Mouse (Mus musculus) frontal cortex, postnatal 25 days (tissue): Measurements from ENCODE around the gene Casz1.

Experiments
- DNase-seq, 2 experiments: peaks; one replicate each; pipeline ENCODE4 v3.0.0; 2022; ENCODE audit warnings: low spot score in 2 of 2

Gene Casz1

DNA sequence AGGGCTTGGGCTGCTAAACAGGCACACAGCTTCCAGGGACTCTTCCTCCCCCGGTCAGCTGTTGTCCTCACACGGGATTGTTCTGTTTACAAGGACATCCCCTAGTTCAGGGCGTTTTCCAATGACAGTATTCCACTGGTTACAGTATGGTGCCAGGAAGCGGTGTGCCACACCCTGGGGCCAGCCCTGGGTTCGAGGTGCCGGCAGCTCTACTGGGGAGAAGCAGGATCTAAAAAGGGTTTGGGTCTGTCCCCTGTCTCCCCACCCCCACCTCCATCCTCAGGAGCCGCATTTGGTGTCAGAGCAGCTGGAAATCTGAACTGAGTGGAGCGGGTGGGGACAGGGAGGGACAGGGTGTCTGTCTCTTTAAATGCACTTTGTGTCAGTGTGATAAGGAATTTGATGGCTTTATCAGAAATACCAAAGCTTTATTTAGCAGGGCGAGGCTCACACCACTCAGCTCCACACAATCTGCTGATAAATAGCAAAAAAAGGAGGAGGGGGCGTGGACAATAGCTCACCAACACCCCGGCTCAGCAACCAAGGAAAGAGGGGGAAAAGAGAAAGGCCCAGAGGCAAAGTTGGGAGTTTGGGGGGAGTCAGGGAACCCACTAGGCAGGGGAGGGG, 74.9 kb downstream of the Casz1 start:
- DNase-seq = no peak

DNA sequence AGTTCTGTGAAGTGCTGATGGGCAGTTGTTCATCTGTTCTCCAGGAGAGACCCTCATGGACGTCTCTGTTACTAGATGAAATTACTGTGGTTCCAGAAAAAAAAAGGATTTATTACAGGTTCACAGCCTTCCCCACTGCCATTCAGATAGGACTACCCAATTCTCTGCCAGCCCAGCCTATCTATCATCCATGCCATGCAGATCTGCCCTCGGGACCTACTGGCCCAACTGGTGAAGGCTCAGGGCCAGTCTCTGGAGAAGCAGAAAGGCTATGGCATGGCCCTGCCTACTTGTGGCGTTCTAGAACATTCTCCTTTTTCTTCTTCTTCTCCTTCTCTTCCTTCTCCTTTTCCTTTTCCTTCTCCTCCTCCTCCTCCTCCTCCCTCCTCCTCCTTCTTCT, 75.4 kb downstream of the Casz1 start:
- no peak for DNase-seq

DNA sequence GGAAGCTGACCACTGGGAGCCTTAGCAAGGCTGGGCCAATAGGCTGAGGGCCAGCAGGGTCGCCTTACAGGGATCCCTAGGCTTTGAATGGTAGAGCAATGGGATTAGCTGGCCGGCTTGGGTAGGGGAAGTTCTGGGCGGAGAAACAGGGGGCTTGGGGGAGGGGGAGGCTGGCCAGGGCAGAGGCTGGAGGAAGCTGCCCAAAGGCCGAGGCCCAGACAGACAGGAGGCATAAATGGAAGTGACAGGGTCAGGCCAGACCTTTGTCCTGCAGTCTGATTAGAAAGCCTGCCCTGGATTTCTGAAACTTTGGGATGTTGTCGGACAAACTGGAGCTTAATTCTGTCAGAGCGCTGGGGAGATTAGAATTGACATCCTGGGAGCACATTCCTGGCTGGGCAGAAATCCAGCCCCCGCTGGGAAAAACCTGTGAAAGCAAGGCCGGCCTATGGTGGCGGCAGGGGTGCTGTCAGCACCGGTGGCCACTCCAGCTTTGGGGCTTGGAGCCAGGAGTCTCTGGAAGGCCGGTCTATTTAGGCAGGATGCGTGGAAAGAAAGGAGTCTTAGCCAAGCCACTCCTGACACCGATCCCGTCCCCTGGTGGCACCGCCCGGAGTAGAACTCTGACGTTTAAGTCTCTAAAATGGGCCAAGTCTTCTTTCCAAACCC, 76.9 kb downstream of the Casz1 start:
- DNase-seq = no peak

DNA sequence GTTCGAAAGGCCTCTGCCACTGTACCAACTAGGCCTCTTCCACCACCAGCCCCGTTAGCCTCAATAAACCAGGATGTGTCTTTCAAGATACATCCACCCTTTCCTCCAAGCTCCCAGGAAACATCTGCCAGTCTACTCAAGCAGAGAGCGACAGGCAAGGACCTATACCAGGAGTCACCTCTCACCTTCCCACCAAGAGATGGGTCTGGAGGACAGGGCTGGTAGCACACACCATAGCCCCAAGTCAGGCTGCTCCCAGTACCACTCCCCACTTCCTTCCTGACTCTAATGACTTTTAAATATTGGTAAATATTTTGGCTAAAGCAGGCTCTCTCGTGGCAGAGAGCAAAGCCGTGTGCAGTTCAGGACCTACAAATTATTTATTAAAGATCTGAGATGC, 77.6 kb downstream of the Casz1 start:
- no peak for DNase-seq

DNA sequence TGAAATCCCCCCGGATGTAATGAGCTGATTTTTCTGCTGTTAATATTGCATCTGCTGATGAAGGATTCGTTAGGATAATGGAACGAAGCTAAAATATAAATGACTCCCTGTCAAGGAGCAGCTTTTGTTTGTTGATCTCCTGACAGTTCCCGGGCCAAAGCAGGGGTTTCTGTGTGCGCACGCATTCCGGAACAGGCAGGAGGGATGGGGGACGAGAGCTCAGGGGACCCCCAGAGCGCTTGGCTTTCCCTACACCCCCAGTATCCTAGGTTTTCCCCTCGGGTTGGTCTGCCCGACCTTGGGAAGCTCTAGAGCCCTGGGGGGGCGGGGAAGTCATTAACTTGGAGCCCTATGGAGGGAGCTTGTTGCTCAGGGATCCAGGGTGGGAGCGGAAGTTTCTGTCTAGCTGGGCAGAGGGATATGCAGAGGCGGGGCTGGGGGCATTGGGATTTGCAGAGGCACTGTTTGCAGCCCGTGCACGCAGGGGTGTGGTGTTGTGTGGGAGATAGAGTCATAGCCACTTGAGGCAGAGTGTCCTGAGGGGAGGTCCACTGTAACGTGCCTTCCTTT, 78.2 kb downstream of the Casz1 start:
- no peak for DNase-seq

DNA sequence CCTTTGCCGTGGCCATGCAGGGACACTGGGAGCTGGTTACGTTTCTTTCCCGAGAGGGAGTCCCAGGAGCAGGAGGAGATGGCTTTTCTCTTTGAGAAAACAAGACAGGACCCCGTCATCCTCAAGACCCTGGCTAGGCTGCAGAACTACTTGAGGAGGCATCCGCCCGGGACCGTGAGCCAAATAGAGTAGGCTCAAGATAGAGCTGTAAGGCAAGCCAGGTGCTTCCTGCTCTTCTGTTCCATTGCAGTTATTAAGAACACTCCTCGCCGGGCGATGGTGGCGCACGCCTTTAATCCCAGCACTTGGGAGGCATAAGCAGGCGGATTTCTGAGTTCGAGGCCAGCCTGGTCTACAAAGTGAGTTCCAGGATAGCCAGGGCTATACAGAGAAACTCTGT, 80.4 kb downstream of the Casz1 start:
- DNase-seq = no peak

DNA sequence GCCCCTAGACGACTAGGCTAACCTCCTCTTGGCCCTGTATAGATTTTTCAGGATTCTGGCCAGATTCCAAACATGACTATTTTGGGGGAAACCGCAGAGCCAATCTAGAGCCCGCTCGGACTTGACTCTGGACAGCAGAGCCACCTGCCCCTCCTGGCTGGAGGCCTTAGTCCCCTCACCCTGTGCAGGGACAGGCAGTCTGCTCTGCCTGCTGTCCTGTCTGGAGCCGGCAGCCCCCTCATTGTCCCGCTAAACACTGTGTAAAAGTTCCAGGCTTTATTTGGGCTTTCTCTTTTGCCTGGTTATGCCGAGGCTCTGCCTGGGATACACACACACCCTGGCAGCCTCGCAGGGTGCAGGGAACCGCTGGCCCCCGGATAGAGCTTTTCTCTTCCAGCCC, 81.2 kb downstream of the Casz1 start:
- no peak for DNase-seq

DNA sequence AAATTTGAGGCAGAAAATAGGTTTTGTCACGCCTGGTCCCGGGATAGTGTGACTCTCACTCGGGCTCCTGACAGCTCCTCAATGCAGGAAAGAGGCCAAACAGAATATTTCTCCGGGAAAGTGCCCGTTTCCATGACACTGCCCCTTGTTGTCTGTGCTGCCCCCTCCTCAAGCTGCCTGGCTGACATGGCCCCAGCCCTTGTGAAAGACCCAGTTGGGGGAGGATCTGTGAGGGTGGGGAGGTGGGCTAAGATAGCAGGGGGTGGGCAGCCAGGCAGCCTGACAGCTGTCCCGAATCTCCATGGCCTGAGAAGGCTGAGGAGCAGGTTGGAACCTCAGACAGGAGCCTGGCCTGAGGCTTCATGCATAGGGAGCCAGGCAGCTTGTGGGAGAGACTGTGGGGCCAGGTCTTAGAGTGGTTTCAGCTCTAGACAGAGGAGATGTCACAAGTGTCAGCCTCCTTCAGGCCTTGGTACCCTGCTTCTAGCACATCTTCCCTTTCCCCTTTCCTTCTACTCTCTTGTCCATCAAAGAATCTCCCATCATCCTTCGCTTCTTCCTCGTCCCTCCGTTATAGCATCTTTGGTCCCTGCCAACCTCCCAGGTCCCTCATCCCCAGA, 81.8 kb downstream of the Casz1 start:
- DNase-seq = no peak

DNA sequence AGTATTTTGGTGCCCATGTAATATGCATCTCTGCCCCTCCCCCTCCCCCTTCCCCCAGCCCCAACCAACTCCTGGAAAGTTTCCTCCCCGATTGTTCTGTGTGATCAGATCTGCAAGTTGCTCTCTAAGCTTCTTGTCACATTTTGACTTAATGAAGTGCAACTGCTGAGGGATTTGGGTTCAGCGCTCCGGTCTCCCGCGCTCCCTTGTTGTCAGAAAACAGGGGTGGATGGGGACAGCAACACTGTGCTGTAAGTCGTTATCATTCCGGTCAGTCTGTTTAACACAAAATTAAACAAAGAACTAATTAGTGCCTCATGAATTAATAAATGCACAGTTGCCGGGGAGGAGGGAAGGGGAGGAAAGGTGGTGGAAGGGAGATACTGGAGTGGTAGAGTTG, 84.0 kb downstream of the Casz1 start:
- no peak for DNase-seq

DNA sequence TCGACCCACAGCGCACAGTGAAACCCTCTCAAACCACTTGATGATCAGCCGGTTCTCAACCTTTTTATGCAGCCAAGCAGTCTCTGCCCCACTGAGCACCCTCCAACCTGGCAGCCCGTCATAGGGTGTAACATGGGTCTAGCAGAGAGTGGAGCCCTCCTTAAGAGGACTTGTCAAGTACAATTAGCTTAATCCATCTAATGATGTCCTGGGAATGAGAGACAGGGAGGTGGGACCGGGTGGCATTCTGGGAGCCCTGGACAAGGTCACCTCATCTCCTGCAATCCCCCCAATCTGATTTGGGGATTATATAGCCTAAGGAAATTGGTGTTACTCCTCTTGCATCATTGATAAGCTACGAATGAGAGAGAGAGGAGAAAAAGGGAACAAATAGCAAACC, 84.8 kb downstream of the Casz1 start:
- DNase-seq = no peak

DNA sequence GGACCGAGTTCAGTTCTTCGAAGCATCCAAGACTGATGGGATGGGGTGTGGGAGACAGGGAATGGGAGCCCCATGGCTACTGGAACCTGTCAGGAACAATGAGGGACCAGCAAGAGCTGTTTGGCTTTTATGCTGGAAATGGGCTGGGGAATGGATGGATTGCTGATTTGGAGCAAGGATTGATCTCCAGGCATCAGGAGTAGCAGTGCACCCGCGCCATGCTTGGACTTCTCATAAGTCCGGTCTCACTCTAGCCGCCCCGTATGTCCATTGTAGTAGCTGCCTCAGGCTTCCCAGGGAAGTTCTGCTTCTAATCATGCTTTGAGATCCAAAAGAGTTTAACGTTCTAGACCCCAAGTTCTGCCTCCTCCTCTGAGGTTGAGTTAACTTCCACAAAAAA, 86.2 kb downstream of the Casz1 start:
- no peak for DNase-seq

DNA sequence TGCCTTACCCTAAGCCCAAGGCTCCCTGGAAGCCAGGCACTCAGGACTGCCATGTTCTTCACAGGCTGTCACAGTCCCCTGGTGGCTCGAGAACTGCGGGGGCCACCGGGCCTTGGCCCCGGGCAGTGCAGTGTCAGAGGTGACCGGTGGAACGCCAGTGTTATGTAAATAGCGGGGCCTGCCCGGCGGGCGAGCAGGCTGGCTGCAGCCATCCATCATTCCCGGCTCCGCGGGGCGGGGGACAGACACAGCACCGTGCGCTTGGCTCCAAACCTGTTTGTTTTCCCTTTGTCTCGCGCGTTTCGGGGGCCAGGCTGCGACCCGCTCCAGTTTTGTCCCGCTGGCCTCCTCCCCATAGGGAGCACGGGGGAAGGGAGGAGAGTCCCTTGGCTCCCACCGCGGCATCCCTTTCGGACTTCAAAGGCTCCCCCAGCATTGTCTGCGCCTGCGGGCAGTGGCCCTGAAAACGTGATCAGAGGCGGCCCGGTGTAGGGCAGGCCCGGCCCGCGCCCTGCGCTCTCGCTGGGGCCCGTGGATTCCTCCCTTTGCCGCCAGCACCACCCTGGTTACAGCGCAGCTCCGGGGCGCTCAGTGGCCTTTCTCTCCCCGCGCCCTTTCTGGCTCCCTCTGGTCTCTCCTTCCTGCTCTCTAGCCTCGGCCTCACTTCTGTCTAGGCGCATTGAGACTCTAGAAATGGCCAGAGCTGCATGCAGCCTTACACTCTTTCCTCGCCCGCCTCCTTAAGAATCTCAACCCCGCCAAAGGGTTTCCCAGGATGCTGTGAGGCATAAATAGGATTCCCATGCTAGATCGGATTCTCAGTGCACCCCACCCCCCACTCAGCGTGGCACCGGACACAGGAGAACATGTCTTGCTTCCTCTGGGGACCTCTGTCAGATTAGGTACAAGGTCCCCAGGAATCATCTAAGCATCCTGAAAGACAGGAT, 86.9 kb downstream of the Casz1 start:
- DNase-seq = no peak

DNA sequence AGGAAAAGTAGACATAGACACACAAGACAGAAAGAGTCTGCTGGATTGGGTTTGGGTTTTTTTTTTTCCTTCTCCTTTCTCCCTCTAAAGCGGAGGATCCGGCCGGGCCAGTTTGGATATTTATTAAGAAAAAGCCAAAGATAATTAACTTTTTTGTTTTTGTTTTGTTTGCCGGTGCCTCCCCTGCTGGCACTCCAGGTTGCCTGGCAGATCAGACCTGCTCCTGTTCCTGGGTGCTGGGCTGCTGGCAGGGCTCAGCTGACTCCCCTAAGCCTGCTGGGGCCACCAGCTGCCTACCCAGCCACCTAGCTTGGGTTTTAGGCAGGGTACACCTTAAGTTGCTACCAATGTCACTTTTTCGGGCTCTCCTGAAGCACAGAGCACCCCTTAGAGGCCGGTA, 91.9 kb downstream of the Casz1 start:
- DNase-seq = no peak

DNA sequence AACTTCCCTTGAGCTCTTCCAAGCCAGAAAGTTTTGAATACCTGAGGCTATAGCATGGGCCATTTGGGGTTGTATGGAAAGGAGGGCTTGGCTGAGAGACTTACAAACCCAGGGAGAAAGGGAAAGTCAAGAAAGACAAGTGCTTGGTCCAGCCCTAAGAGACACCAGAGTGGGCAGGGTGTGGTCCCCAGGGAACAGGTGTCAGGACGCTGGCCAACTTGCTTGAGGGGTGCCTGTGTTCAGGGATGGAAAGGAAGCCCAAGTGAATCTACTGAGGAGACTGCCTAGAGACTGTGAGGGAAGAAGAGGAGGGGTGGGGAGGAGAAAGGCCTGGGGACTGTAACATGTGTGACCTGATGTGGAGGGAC, 95.7 kb downstream of the Casz1 start:
- no peak for DNase-seq

DNA sequence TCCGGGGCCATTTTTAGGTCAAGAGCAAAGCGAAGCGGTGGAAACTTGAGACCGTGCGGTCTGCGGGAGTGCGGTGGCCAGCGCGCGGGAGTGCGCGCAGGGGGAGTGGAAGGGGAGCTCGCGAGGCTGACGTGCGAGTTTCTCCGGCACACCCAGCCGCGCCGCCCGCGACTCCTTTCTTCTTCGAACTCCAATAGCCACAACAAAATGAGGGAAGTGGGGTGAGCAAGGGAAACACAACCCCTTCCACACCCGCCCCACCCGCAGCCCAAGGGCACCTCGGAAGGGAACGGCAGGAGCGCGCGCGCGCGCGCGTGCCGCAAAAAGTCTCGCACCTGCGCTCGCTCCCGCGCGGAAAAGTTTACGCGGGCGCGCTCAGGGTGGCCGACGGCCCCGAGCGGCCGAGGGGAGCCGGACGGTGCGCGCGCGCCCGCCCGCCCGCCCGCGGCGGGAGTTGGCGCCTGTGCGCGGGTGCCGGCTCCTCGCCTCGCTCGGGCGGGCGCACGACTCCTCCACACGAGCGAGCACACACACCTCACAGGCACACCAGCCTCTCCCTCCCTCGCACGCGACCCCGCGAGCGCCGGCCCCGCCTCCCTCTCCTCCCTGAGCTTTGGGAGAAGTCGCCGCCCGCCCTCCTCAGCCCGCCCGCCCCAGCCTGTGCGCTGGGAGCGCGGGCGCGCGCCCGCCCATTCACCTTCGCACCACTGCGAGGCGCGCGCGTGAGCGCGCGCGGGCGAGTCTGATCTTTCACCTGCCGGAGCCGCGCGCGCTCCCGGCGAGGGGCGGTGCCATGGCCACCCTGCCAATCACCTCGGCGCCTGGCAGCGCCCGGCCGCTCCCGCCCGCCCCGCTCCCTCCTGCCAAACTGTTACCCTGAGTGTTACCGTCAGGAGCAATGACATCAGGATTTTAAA, 96.3 kb downstream of the Casz1 start:
- DNase-seq = no peak

DNA sequence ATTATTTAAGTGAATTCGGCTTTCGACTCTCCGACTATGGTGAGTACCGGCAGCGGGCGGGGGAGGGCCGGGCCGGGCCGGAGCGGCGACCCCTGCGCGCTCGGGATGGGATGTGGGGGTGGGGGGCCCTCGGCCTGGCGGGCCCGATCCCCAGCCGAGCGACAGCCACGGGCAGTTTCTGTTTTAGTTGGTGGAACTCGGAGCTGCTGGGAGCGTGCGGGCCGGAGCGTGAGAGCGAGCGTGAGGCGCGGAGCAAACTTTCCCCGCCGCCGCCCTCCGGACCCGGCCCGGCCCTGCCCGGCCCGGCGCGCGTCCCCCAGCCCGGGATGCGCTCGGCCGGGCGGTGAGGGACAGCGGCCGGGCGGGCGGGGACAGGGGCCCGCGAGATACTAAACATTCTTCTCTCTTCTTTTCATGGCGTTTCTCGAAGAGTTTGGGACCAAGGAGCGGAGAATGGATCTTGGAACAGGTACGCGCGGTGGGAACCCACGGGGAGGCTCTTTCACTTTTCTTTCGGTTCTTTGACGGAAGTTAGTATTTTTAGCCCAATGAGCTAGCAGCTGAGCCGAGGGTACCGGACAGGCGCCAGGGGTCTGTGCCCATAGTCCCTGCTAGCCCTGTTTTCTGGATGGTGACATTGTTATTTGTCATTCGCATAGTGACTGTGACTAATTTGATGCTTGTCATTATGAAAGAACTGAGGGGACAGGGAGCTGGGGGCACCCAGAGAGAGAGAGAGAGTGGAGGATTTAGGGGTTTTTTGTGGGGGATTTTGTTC, 97.2 kb downstream of the Casz1 start:
- DNase-seq = no peak

DNA sequence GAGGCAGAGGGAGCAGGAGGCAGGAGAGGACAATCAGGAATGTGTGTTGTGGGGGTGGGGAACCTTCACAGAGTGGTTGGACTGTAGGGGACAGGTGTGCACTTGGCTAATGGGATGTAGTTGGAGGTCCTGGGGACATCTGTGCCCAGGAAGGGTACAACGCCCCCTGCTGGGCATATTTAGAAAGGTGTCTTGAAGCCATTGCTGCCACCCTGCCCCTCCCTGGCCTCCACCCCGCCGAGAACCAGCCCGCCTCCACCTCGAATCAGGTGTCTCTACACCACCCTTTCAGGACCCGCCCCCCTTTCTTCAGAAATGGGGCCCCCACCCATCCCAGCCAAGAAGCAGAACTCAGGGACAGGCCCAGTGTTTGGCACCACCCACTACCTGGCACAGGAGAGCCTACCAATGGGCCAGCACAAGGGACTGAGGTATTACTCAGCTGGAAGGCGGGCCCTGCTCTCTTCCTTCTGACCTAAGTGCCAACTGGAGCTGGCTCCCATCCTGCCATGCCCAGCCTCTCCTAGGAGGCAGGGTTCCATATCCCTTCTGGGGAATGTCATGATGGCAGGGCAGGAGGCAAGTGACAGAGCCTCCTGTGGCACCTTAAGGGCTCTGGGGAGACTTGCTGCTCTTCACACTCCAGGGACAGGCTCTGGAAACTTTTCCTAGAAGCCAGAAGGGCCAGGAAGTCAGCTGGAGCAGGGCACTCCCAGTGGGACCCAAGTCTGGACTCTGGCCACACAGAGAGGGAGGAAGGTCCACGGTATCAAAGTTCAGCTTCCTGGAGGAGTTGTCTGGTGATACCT, 98.9 kb downstream of the Casz1 start:
- no peak for DNase-seq

DNA sequence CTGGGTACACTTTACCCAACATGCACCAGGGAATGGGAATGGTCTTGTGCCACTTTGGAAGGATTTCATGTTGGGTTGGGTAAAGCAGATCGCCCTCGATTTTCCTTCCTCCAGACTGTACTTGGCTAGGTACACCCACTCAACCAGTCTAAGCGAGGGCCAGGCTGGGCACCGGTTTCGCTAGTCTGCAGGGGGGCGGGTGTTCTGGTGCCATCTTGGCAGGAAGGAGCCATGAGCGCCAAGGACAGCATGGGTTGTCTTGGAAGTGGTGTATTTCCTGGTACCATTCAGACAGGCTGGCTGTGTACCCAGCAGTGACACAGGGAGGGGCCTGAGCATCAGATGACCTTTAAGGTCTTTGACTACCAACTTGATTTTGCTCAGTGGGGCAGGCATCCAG, 101.1 kb downstream of the Casz1 start:
- DNase-seq = no peak

DNA sequence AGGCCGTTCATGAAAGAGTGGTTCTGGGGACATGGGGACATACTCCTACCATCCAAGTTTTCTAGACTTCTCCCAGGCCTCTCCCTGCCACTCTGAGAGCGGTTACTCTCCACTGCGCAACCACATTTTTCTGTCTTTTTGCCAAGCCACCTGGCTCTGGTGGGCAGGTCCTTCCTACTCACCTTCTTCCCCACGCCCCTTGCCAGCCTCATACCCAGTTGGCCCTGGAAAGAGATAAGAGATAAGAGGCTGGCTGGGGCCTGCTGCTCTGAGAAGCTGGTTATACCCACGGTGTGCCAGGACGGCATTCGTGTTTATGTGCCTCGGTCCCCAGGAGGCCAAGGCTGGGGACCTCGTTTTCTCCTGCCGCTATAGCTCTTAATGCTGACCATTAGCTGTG, 102.6 kb downstream of the Casz1 start:
- no peak for DNase-seq
